Mouse (Mus musculus) embryonic facial prominence, embryonic 12.5 days (tissue): ENCODE results near the gene Afg1l. TPM values are rescaled to one million over a fixed set of nuclear protein-coding genes. Genes with fewer than 3 reads are reported as not detected.

ENCODE experiments used
- ATAC-seq: fragments of 200-750 bp; cut with Nextera tagmentation; 2 replicates; pipeline ENCODE4 v1.8.0; 2017; ENCODE audit not compliant: insufficient number of reproducible peaks, insufficient read depth, low FRiP score, low TSS enrichment
- H3K27ac ChIP-seq: fragments of 300-500 bp; sonication (generic); 2 replicates; pipeline ENCODE4 v1.5.1; 2016; ENCODE audit warnings: mild to moderate bottlenecking
- H3K27me3 ChIP-seq: fragments of 300-500 bp; sonication (generic); 2 replicates; pipeline ENCODE4 v1.6.1; 2016; ENCODE audit warnings: mild to moderate bottlenecking, moderate library complexity
- H3K36me3 ChIP-seq: fragments of 300-500 bp; sonication (generic); 2 replicates; pipeline ENCODE4 v1.6.1; 2016; ENCODE audit warnings: mild to moderate bottlenecking
- H3K4me1 ChIP-seq: fragments of 300-500 bp; sonication (generic); 2 replicates; pipeline ENCODE4 v1.6.1; 2016
- H3K4me2 ChIP-seq: fragments of 300-500 bp; sonication (generic); replicated peaks from 2 replicates; pipeline ENCODE4 v1.6.1; 2016; ENCODE audit warnings: mild to moderate bottlenecking, moderate library complexity
- H3K4me3 ChIP-seq: fragments of 300-500 bp; sonication (generic); 2 replicates; pipeline ENCODE4 v1.5.1; 2016; ENCODE audit warnings: mild to moderate bottlenecking
- H3K9ac ChIP-seq: fragments of 300-500 bp; sonication (generic); 2 replicates; pipeline ENCODE4 v1.6.1; 2016; ENCODE audit warnings: mild to moderate bottlenecking, moderate library complexity
- H3K9me3 ChIP-seq: fragments of 300-500 bp; sonication (generic); 2 replicates; pipeline ENCODE4 v1.6.1; 2016; ENCODE audit warnings: mild to moderate bottlenecking, moderate library complexity
- WGBS: fragments of 180-500 bp; shearing (Covaris S2); methylation state at CpG from one replicate; pipeline ENCODE4 v1.1.7; 2016; 5-methylcytosine and 5-hydroxymethylcytosine counted together
- polyA plus RNA-seq: library from polyadenylated mRNA; unstranded; fragments of >200 nt; fragmentation: Nextera tagmentation; extraction: Ambion mirVana; gene quantifications from 2 replicates; pipeline ENCODE4 v1.2.1, GENCODE M21; 2016

Gene Afg1l
- polyA plus RNA-seq, 1 experiment from 2014 or later, result 5.6 TPM

DNA sequence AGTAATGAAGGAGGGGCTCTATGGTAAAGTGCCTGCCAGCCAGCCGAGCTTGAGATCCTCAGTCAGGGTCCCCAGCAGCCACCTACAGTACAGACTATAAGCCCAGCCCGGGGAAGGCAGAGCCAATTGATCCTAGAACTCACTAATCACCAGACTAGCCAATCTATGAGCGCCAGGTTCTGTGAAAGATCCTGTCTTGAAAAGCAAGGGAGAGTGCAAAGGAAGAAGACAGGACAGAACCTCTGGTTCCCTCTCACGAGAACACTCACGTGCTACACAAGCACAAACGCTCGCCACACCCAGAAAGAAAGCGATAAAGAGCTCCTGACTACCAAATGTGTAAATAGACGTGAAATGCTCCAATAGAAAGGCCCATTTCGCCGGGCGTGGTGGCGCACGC is 13.6 kb downstream of the Afg1l start:
- Histone ChIP-seq H3K27ac (no peak overlapping the region), H3K36me3 (no peaks in the 10 kb centered on the region), H3K4me1 (no peaks in the 10 kb centered on the region), H3K9me3 (0 out of 2 replicates have a peak, but pooled peaks cover under 1% of the 10 kb centered on the region), H3K27me3 (no peaks in the 10 kb centered on the region), H3K9ac (no peak overlapping the region), H3K4me3 (no peak overlapping the region), H3K4me2 (no peak overlapping the region)
- ATAC-seq, result no peak
- 79% methylated on average over 14 of the region's 14 CpGs for WGBS

GRCm38 (mm10) chr10:42464224-42464623 is 14.1 kb downstream of the Afg1l start:
- no peak overlapping the region for H3K9ac ChIP-seq
- H3K4me2 ChIP-seq, result no peak overlapping the region
- H3K9me3 ChIP-seq, result peaks cover 7% of the 10 kb centered on the region; the same call in 1 of the 2 replicates
- H3K27me3 ChIP-seq, result no peaks in the 10 kb centered on the region
- 37% methylated on average over 5 of the region's 5 CpGs for WGBS
- H3K36me3 ChIP-seq, result no peaks in the 10 kb centered on the region
- no peaks in the 10 kb centered on the region for H3K4me1 ChIP-seq
- no peak overlapping the region for H3K27ac ChIP-seq
- H3K4me3 ChIP-seq, result no peak overlapping the region
- no peak for ATAC-seq

- Histone ChIP-seq H3K36me3 (peaks cover 5% of the 10 kb centered on the region; the same call in 1 of the 2 replicates), H3K9ac (no peak overlapping the region), H3K27me3 (no peaks in the 10 kb centered on the region), H3K4me3 (no peak overlapping the region), H3K27ac (peak overlapping the region; percentile 46; the same call in 1 of the 2 replicates), H3K4me2 (no peak overlapping the region), H3K4me1 (no peaks in the 10 kb centered on the region), H3K9me3 (peaks cover 11% of the 10 kb centered on the region; the same call in 1 of the 2 replicates)
- no peak for ATAC-seq
- WGBS, result 71% methylated on average over 9 of the region's 9 CpGs
These were observed 20.7 kb downstream of the Afg1l start for GRCm38 (mm10) chr10:42457557-42458191.

DNA sequence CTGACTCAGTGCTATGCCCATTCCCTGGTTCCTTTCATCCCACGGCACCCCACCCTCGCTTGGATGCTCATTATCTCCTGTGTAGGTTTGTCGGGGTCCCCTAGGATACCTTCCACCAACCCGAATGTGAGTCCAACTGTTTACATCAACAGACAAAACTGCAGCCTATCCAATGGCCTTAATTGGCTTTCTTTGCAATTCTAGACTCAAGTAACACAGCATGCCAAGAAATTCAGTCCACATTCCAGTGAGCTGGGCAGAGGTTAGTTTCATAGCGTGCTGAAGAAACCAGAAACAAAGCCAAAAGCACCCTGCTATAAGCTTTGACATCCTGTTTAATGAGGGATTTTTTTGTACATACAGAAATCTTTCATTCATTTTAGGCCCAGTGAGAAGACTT is 22.4 kb downstream of the Afg1l start:
- no peak overlapping the region for H3K27ac ChIP-seq
- H3K9ac ChIP-seq, result no peak overlapping the region
- ATAC-seq, result no peak
- H3K27me3 ChIP-seq, result no peaks in the 10 kb centered on the region
- 63% methylated on average over 5 of the region's 5 CpGs for WGBS
- H3K4me3 ChIP-seq, result no peak overlapping the region
- H3K36me3 ChIP-seq, result peaks cover 5% of the 10 kb centered on the region; the same call in 1 of the 2 replicates
- H3K9me3 ChIP-seq, result peaks cover 11% of the 10 kb centered on the region; the same call in 1 of the 2 replicates
- H3K4me1 ChIP-seq, result no peaks in the 10 kb centered on the region
- no peak overlapping the region for H3K4me2 ChIP-seq

DNA sequence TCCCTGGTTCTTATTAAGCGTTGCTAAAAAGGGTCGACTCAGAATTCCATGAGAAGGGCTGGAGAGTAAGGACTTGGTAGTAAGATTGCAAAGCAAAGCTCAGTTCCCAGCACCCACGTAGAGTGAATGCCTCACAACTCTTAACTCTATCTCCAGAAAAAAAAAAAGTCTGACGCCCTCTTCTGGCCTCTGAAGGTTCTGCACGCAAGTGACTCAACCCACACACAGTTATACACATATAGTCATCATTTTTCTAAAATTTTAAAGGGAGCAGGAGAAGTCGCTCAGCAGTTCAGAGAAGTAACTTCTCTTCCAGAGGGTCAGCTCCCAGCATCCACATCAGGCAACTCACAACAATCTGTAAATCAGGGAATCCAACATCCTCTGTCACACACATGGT is 23.7 kb downstream of the Afg1l start:
- Histone ChIP-seq H3K36me3 (peaks cover 5% of the 10 kb centered on the region; the same call in 1 of the 2 replicates), H3K9me3 (peaks cover 9% of the 10 kb centered on the region; the same call in 1 of the 2 replicates), H3K4me2 (no peak overlapping the region), H3K4me3 (no peak overlapping the region), H3K9ac (no peak overlapping the region), H3K27me3 (no peaks in the 10 kb centered on the region), H3K27ac (no peak overlapping the region), H3K4me1 (no peaks in the 10 kb centered on the region)
- WGBS, result 84% methylated on average over 6 of the region's 6 CpGs
- no peak for ATAC-seq

DNA sequence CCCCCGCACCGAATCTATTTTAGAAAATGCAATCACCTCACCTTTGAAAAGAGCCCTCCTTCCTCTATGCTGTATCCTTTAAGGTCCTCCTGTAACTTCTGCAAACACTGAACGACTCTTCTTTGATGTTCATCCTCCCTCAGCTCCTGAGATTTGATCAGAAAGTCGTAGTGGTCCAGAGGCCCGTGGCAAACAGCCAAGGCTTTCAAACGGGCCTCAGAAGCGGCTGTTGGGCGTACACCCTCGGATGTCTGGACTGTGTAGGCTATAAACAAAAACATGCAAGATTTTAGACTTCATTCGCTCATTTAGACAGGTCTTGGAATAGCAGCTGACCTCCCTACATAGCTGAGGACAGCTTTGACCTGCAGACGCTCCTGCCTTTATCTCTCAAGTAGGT is 24.1 kb downstream of the Afg1l start:
- Histone ChIP-seq H3K4me3 (no peak overlapping the region), H3K9ac (no peak overlapping the region), H3K4me1 (0 out of 2 replicates have a peak, but pooled peaks cover under 1% of the 10 kb centered on the region), H3K27ac (no peak overlapping the region), H3K4me2 (no peak overlapping the region), H3K27me3 (no peaks in the 10 kb centered on the region), H3K36me3 (peaks cover 5% of the 10 kb centered on the region; the same call in 1 of the 2 replicates), H3K9me3 (peaks cover 5% of the 10 kb centered on the region; the same call in 1 of the 2 replicates)
- ATAC-seq, result no peak
- whole genome bisulfite sequencing, result 64% methylated on average over 11 of the region's 11 CpGs

- no peaks in the 10 kb centered on the region for H3K9me3 ChIP-seq
- no peak for ATAC-seq
- peaks cover 5% of the 10 kb centered on the region; the same call in 1 of the 2 replicates for H3K36me3 ChIP-seq
- H3K4me1 ChIP-seq, result 0 out of 2 replicates have a peak, but pooled peaks cover 4% of the 10 kb centered on the region
- H3K4me3 ChIP-seq, result no peak overlapping the region
- H3K27me3 ChIP-seq, result no peaks in the 10 kb centered on the region
- WGBS, result 64% methylated on average over 3 of the region's 4 CpGs
- no peak overlapping the region for H3K27ac ChIP-seq
- H3K4me2 ChIP-seq, result no peak overlapping the region
- no peak overlapping the region for H3K9ac ChIP-seq
These were observed 28.7 kb downstream of the Afg1l start for GRCm38 (mm10) chr10:42449672-42450071.

GRCm38 (mm10) chr10:42448371-42448770 is 30.0 kb downstream of the Afg1l start:
- Histone ChIP-seq H3K27ac (no peak overlapping the region), H3K36me3 (peaks cover 4% of the 10 kb centered on the region; the same call in 1 of the 2 replicates), H3K9ac (no peak overlapping the region), H3K4me1 (0 out of 2 replicates have a peak, but pooled peaks cover 4% of the 10 kb centered on the region), H3K4me3 (no peak overlapping the region), H3K27me3 (no peaks in the 10 kb centered on the region), H3K9me3 (no peaks in the 10 kb centered on the region), H3K4me2 (no peak overlapping the region)
- no peak for ATAC-seq
- WGBS, result 35% methylated on average over 7 of the region's 7 CpGs

DNA sequence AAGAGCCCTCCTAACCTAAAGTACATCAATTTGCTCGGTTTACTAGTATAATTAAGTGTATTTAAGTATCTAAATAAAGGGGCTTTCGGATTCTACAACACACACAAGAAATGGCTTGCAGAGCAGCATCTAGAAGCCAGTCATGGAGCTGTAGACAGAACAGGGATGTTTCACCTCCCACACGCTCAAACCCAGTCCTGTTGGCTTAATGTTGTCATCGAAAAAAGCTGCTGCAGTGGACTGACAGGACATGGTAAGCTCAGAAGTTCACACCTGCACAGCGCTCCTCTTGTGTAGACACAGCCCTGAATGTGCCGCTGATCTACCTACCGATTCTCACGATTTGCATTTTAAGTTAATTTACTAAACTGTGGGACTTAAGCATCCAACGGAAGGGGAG is 32.2 kb downstream of the Afg1l start:
- Histone ChIP-seq H3K9ac (no peak overlapping the region), H3K36me3 (no peaks in the 10 kb centered on the region), H3K4me2 (no peak overlapping the region), H3K27me3 (no peaks in the 10 kb centered on the region), H3K4me1 (0 out of 2 replicates have a peak, but pooled peaks cover 4% of the 10 kb centered on the region), H3K9me3 (no peaks in the 10 kb centered on the region), H3K27ac (no peak overlapping the region), H3K4me3 (no peak overlapping the region)
- ATAC-seq, result no peak
- WGBS, result 66% methylated on average over 9 of the region's 9 CpGs

- no peaks in the 10 kb centered on the region for H3K4me1 ChIP-seq
- no peak overlapping the region for H3K9ac ChIP-seq
- ATAC-seq, result no peak
- WGBS, result 85% methylated on average over 5 of the region's 5 CpGs
- H3K27me3 ChIP-seq, result no peaks in the 10 kb centered on the region
- no peak overlapping the region for H3K27ac ChIP-seq
- no peak overlapping the region for H3K4me3 ChIP-seq
- no peak overlapping the region for H3K4me2 ChIP-seq
- peaks cover 6% of the 10 kb centered on the region; the same call in 1 of the 2 replicates for H3K9me3 ChIP-seq
- H3K36me3 ChIP-seq, result 0 out of 2 replicates have a peak, but pooled peaks cover 7% of the 10 kb centered on the region
These were observed 41.2 kb downstream of the Afg1l start for GRCm38 (mm10) chr10:42436842-42437805.

- 0 out of 2 replicates have a peak, but pooled peaks cover 2% of the 10 kb centered on the region for H3K4me1 ChIP-seq
- H3K4me3 ChIP-seq, result no peak overlapping the region
- H3K27me3 ChIP-seq, result no peaks in the 10 kb centered on the region
- no peaks in the 10 kb centered on the region for H3K9me3 ChIP-seq
- no peak for ATAC-seq
- H3K27ac ChIP-seq, result no peak overlapping the region
- H3K4me2 ChIP-seq, result no peak overlapping the region
- WGBS, result 48% methylated on average over 10 of the region's 10 CpGs
- H3K9ac ChIP-seq, result no peak overlapping the region
- H3K36me3 ChIP-seq, result no peaks in the 10 kb centered on the region
These were observed 60.7 kb downstream of the Afg1l start for GRCm38 (mm10) chr10:42417530-42418174.
